Mouse (Mus musculus) heart, adult 2 months (tissue): ENCODE data around the gene Clrn2.

Experiments used
- CTCF ChIP-seq: fragments of 200-600 bp; IDR thresholded peaks from 2 replicates; pipeline ENCODE4 v1.8.1; 2022; ENCODE audit warnings: antibody characterized with exemption, mild to moderate bottlenecking, moderate library complexity
- POLR2A ChIP-seq: fragments of 200-500 bp; IDR thresholded peaks from 2 replicates; pipeline ENCODE4 v1.6.1; 2011; ENCODE audit warnings: mild to moderate bottlenecking, low read depth, low read length, control low read depth; ENCODE audit not compliant: insufficient read depth

- TF ChIP-seq POLR2A (no peak), CTCF (no peak)
Measured at GRCm38 (mm10) chr5:45491776-45492175, 38.2 kb downstream of the Clrn2 start.
